Mouse (Mus musculus) MEL (cell line): ENCODE data around the gene Marc2. TPM values are rescaled to one million over a fixed set of nuclear protein-coding genes. Genes with fewer than 3 reads are reported as not detected.

Source experiments
- DNase-seq: peaks from one replicate; pipeline ENCODE4 v3.0.0; 2011; ENCODE audit warnings: low read depth, low spot score
- H3K27ac ChIP-seq: 2 replicates; pipeline ENCODE4 v1.5.1; 2012; ENCODE audit warnings: low read depth, mild to moderate bottlenecking, control low read depth, low read length, moderate library complexity; ENCODE audit not compliant: control insufficient read depth
- H3K27me3 ChIP-seq, 2 experiments: fragments of 150-350 bp in 1 of 2; sonication (generic) in 1 of 2; 2 replicates each; pipeline ENCODE4 v1.6.1; 2012; ENCODE audit warnings: low read length in 2 of 2, mild to moderate bottlenecking in 2 of 2, improper control_type of control experiment in 1 of 2, moderate library complexity in 1 of 2; ENCODE audit not compliant: insufficient read depth in 2 of 2, control insufficient read depth in 1 of 2
- H3K36me3 ChIP-seq, 2 experiments: 2 replicates each; pipeline ENCODE4 v1.6.1; 2012 to 2014; ENCODE audit warnings: low read length in 2 of 2, improper control_type of control experiment in 1 of 2, inconsistent platforms in 1 of 2, mild to moderate bottlenecking in 1 of 2; ENCODE audit not compliant: insufficient read depth in 2 of 2, control insufficient read depth in 1 of 2
- H3K4me1 ChIP-seq, 2 experiments: fragments of 150-350 bp in 1 of 2; sonication (generic) in 1 of 2; 2 replicates each; pipeline ENCODE4 v1.6.1; 2012; ENCODE audit warnings: low read length in 2 of 2, improper control_type of control experiment in 1 of 2, mild to moderate bottlenecking in 1 of 2; ENCODE audit not compliant: insufficient read depth in 2 of 2, control insufficient read depth in 1 of 2
- H3K4me3 ChIP-seq, 2 experiments: fragments of 150-350 bp in 1 of 2; sonication (generic) in 1 of 2; 2 replicates each; pipeline ENCODE4 v1.5.1; 2012; ENCODE audit warnings: low read depth in 2 of 2, low read length in 2 of 2, mild to moderate bottlenecking in 2 of 2, moderate library complexity in 2 of 2, control low read depth in 1 of 2, improper control_type of control experiment in 1 of 2; ENCODE audit not compliant: control insufficient read depth in 1 of 2, insufficient read depth in 1 of 2
- H3K79me2 ChIP-seq: 2 replicates; pipeline ENCODE4 v1.6.1; 2012; ENCODE audit warnings: mild to moderate bottlenecking, low read length, moderate library complexity; ENCODE audit not compliant: control insufficient read depth, poor library complexity, insufficient read depth
- H3K9ac ChIP-seq: 2 replicates; pipeline ENCODE4 v1.6.1; 2012; ENCODE audit warnings: low read depth, mild to moderate bottlenecking, control low read depth, low read length, moderate library complexity; ENCODE audit not compliant: control insufficient read depth, poor library complexity, severe bottlenecking
- H3K9me3 ChIP-seq: fragments of 150-350 bp; sonication (generic); replicated peaks from 2 replicates; pipeline ENCODE4 v1.6.1; 2012; ENCODE audit warnings: mild to moderate bottlenecking, low read length, improper control_type of control experiment, moderate library complexity; ENCODE audit not compliant: insufficient read depth
- CHD1 ChIP-seq: IDR thresholded peaks from 2 replicates; pipeline ENCODE4 v1.6.1; 2012; ENCODE audit warnings: low read depth, mild to moderate bottlenecking, inconsistent platforms, low read length, improper control_type of control experiment
- CHD2 ChIP-seq: IDR thresholded peaks from 2 replicates; pipeline ENCODE4 v1.6.1; 2011; ENCODE audit warnings: low read length, improper control_type of control experiment
- EP300 ChIP-seq, 2 experiments: IDR thresholded peaks; 2 replicates each; pipeline ENCODE4 v1.6.1; 2011; ENCODE audit warnings: improper control_type of control experiment in 2 of 2, low read length in 2 of 2, low read depth in 1 of 2, mild to moderate bottlenecking in 1 of 2
- ETS1 ChIP-seq: IDR thresholded peaks from 2 replicates; pipeline ENCODE4 v1.6.1; 2012; ENCODE audit warnings: low read depth, mild to moderate bottlenecking, inconsistent platforms, low read length, improper control_type of control experiment, moderate library complexity
- MAX ChIP-seq: IDR thresholded peaks from 2 replicates; pipeline ENCODE4 v1.6.1; 2011; ENCODE audit warnings: low read length, improper control_type of control experiment
- MXI1 ChIP-seq: IDR thresholded peaks from 2 replicates; pipeline ENCODE4 v1.6.1; 2011; ENCODE audit warnings: mild to moderate bottlenecking, low read depth, low read length, improper control_type of control experiment
- NELFE ChIP-seq: IDR thresholded peaks from 2 replicates; pipeline ENCODE4 v1.6.1; 2011; ENCODE audit warnings: low read depth, low read length, improper control_type of control experiment
- POLR2AphosphoS2 ChIP-seq: IDR thresholded peaks from 2 replicates; pipeline ENCODE4 v1.6.1; 2011; ENCODE audit warnings: low read length, improper control_type of control experiment
- POLR2AphosphoS5 ChIP-seq: IDR thresholded peaks from 2 replicates; pipeline ENCODE4 v1.6.1; 2012; ENCODE audit warnings: low read depth, borderline replicate concordance, mild to moderate bottlenecking, inconsistent platforms, low read length, moderate library complexity, mixed read lengths
- RCOR1 ChIP-seq: IDR thresholded peaks from 2 replicates; pipeline ENCODE4 v1.6.1; 2012; ENCODE audit warnings: low read depth, mild to moderate bottlenecking, inconsistent platforms, low read length, improper control_type of control experiment
- TBP ChIP-seq: IDR thresholded peaks from 2 replicates; pipeline ENCODE4 v1.8.0; 2011; ENCODE audit warnings: low read depth, low read length, improper control_type of control experiment
- USF1 ChIP-seq: IDR thresholded peaks from 2 replicates; pipeline ENCODE4 v1.6.1; 2014; ENCODE audit warnings: low read depth, mild to moderate bottlenecking, inconsistent platforms, low read length, improper control_type of control experiment, moderate library complexity
- USF2 ChIP-seq, 2 experiments: IDR thresholded peaks; 2 replicates each; pipeline ENCODE4 v1.6.1; 2011 to 2012; ENCODE audit warnings: improper control_type of control experiment in 2 of 2, low read length in 2 of 2, borderline replicate concordance in 1 of 2, inconsistent platforms in 1 of 2, low read depth in 1 of 2, mild to moderate bottlenecking in 1 of 2; ENCODE audit not compliant: insufficient read depth in 1 of 2
- ZC3H11A ChIP-seq: IDR thresholded peaks from 2 replicates; pipeline ENCODE4 v1.6.1; 2012; ENCODE audit warnings: low read depth, mild to moderate bottlenecking, inconsistent platforms, low read length, improper control_type of control experiment
- ZKSCAN1 ChIP-seq: IDR thresholded peaks from 2 replicates; pipeline ENCODE4 v1.6.1; 2012; ENCODE audit warnings: low read depth, mild to moderate bottlenecking, inconsistent platforms, low read length, improper control_type of control experiment, moderate library complexity
- ZMIZ1 ChIP-seq: IDR thresholded peaks from 2 replicates; pipeline ENCODE4 v1.6.1; 2012; ENCODE audit warnings: low read depth, mild to moderate bottlenecking, inconsistent platforms, low read length, improper control_type of control experiment, moderate library complexity
- ZNF384 ChIP-seq: IDR thresholded peaks from 2 replicates; pipeline ENCODE4 v1.6.1; 2012; ENCODE audit warnings: low read depth, mild to moderate bottlenecking, inconsistent platforms, low read length, improper control_type of control experiment
- polyA plus RNA-seq, 2 experiments: library from polyadenylated mRNA; stranded (reverse) in 1 of 2; unstranded in 1 of 2; fragments of >175 nt in 1 of 2; fragments of >200 nt in 1 of 2; gene quantifications; 2 replicates each; pipeline versions ENCODE4 v1.2.1 to v1.2.4; 2012; ENCODE audit warnings: low replicate concordance in 2 of 2, low read depth in 1 of 2; ENCODE audit not compliant: insufficient read length in 2 of 2, insufficient read depth in 1 of 2, missing spikeins in 1 of 2
- total RNA-seq: library from RNA; depleted of rRNA; stranded (reverse); fragments of 300-350 nt; gene quantifications from 2 replicates; pipeline ENCODE4 v1.2.3, GENCODE M21; 2012

Gene Marc2
- total and polyA plus RNA-seq, 3 experiments = 99.4 to 281 TPM; not detected in 1

DNA sequence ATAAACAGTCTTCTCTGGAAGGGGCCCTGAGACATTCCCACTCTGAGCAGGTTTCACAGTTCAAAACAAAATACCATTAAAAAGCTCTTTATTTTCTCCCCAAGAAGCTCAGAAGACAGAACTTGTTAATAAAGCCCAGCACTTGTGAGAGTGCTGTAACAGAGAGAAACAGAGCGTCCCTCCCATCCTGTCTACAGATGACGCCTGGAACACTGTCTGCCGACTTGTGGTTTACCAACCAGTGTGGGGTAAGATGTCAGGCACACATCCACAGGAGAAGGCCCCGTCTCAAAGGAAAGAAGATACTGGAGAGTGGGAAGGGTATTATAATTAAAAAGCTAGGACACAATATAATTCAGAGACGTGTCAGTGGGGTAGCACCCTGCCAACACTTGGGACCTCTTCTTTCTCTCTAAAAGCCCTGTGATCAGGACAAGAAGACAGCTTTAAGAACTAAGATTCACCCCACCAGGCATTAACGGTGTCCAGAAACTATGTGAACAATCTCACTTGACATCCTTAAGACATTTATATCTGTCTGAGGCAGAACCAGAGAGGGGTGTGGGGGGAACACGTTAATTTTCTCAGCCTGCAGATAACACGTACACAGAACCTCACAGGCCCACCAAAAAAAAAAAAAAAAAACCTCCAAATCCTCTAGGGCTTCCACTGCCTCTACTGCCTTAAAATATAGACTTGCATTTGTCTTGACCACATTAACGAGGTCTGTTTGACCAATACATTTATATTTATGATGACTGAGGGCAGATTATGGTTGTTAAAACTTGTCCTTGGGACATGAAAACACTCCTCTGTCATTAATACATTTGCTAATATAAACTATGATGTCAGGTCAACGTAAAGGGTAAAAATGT, 64.7 kb downstream of the Marc2 start:
- Histone ChIP-seq H3K9ac (no peak overlapping the region), H3K27me3 (no peaks in the 10 kb centered on the region), H3K4me1 (no peaks in the 10 kb centered on the region), H3K36me3 (no peaks in the 10 kb centered on the region), H3K79me2 (no peaks in the 10 kb centered on the region), H3K9me3 (no peaks in the 10 kb centered on the region), H3K4me3 (no peak overlapping the region), H3K27ac (no peak overlapping the region)
- DNase-seq = no peak
- TF ChIP-seq MXI1 (no peak), ETS1 (no peak)

DNA sequence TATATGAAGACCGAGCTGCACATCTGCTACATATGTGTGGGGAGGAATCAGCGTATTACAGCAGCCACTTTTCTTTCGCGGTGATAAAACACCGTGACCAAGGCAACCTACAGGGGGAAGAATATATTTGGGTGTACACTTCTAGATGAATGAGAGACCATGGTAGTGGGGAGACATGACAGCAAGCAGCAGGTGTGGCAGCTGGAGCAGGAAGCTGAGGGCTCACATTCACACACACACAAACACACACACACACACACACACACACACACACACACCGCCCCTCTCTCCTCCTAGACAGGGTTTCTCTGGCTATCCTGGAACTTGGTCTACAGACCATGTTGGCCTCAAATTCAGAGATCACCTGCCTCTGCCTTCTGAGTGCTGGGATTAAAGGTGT, 68.1 kb downstream of the Marc2 start:
- H3K36me3 ChIP-seq = no peaks in the 10 kb centered on the region
- no peaks in the 10 kb centered on the region for H3K27me3 ChIP-seq
- TF ChIP-seq CHD1 (no peak), USF2 (IDR thresholded peaks at IDR 0.05; ENCODE audit: borderline replicate concordance in 1 of 2, insufficient read depth in 1 of 2, low read depth in 1 of 2, low read length in 2 of 2) (no peak), ZC3H11A (no peak), EP300 (IDR thresholded peaks at IDR 0.05; ENCODE audit: low read depth in 1 of 2, low read length in 2 of 2) (no peak), ZKSCAN1 (no peak), ZMIZ1 (no peak), POLR2AphosphoS5 (no peak), RCOR1 (no peak), CHD2 (no peak), NELFE (no peak), USF1 (no peak), ZNF384 (no peak), ETS1 (no peak), TBP (no peak), POLR2AphosphoS2 (no peak), MAX (no peak)
- TF ChIP-seq, all 39 proteins: peak for 0
- no peak for DNase-seq
- Histone ChIP-seq H3K27ac (no peak overlapping the region), H3K4me1 (no peaks in the 10 kb centered on the region), H3K9ac (no peak overlapping the region), H3K9me3 (no peaks in the 10 kb centered on the region), H3K79me2 (no peaks in the 10 kb centered on the region), H3K4me3 (no peak overlapping the region)
